Mouse (Mus musculus): ENCODE measurements around the gene Gpc5. TPM values are rescaled to one million over a fixed set of nuclear protein-coding genes. Genes with fewer than 3 reads are reported as not detected.

Gene Gpc5
- polyA plus RNA-seq, 1 experiment from 2014 or later: 2.1 TPM

- 85% methylated on average over 2 of the region's 2 CpGs for WGBS
Observed at GRCm38 (mm10) chr14:116308541-116308940, 1216.5 kb downstream of the Gpc5 start.

DNA sequence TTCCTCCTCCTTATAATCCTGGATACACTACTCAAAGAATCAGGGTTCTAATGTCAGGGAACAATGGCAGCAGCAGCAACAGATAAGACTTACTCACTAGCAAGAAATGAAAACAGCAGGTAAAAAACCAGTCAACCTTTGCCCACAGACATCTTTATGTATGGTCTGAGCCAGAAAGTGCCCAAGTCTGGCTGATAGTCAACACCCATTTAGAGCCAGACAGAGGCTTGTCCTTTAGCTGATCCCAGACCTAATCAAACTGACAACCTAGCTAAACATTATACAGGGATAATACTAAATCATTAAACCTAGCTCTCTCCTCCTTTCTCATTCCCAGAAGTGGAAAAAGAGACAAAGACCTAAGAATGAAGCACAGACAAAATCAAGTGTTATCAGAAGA is 1225.5 kb downstream of the Gpc5 start:
- H3K9ac ChIP-seq (replicated peaks): no peak overlapping the region
- no peak overlapping the region for H3K27ac ChIP-seq (replicated peaks)

More at GRCm38 (mm10) chr14:116308541-116308940, 1216.5 kb downstream of the Gpc5 start:
- ATAC-seq (replicated peaks): no peak
- Histone ChIP-seq H3K4me3 (no peak overlapping the region), H3K9me3 (no peaks in the 10 kb centered on the region), H3K27ac (replicated peaks) (no peak overlapping the region), H3K9ac (replicated peaks) (no peak overlapping the region), H3K36me3 (no peaks in the 10 kb centered on the region), H3K4me1 (no peaks in the 10 kb centered on the region), H3K27me3 (no peaks in the 10 kb centered on the region), H3K4me2 (replicated peaks) (no peak overlapping the region)

DNA sequence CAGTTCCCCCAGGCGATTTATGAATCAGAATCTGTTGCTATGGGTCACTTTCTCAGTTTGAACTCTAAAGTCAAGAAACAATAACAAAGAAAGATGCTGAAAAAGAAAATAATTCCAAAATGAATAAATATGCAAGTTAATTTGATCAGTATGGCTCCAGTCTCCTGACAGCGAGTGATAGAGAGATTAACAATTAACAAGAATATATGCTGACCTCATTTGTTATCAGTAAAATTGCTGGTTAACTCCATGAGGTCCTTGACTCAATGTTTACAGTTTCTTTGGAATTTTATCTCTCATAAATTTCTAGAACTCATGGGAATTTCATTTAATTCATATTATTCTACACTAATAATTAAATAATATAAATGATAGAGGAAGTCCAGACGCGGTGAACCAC is 1244.2 kb downstream of the Gpc5 start:
- Histone ChIP-seq H3K27me3 (no peaks in the 10 kb centered on the region), H3K4me3 (no peak overlapping the region), H3K4me2 (replicated peaks) (no peak overlapping the region), H3K36me3 (no peaks in the 10 kb centered on the region), H3K4me1 (no peaks in the 10 kb centered on the region), H3K9ac (replicated peaks) (no peak overlapping the region), H3K9me3 (no peaks in the 10 kb centered on the region), H3K27ac (replicated peaks) (no peak overlapping the region)
- no peak for ATAC-seq (replicated peaks)
- 94% methylated on average over 4 of the region's 4 CpGs for WGBS

More for the DNA sequence above, 1225.5 kb downstream of the Gpc5 start:
- no peak overlapping the region for H3K4me3 ChIP-seq
- H3K9me3 ChIP-seq: no peaks in the 10 kb centered on the region
- no peaks in the 10 kb centered on the region for H3K27me3 ChIP-seq
- H3K4me1 ChIP-seq: no peaks in the 10 kb centered on the region
- no peak overlapping the region for H3K4me2 ChIP-seq (replicated peaks)
- ATAC-seq (replicated peaks): no peak
- no peaks in the 10 kb centered on the region for H3K36me3 ChIP-seq

GRCm38 (mm10) chr14:116338395-116338794 is 1246.4 kb downstream of the Gpc5 start:
- Histone ChIP-seq H3K4me2 (replicated peaks) (no peak overlapping the region), H3K4me1 (no peaks in the 10 kb centered on the region), H3K27ac (replicated peaks) (no peak overlapping the region), H3K27me3 (no peaks in the 10 kb centered on the region), H3K9ac (replicated peaks) (no peak overlapping the region), H3K4me3 (no peak overlapping the region), H3K36me3 (no peaks in the 10 kb centered on the region), H3K9me3 (no peaks in the 10 kb centered on the region)
- WGBS: 89% methylated on average over 3 of the region's 3 CpGs
- no peak for ATAC-seq (replicated peaks)

DNA sequence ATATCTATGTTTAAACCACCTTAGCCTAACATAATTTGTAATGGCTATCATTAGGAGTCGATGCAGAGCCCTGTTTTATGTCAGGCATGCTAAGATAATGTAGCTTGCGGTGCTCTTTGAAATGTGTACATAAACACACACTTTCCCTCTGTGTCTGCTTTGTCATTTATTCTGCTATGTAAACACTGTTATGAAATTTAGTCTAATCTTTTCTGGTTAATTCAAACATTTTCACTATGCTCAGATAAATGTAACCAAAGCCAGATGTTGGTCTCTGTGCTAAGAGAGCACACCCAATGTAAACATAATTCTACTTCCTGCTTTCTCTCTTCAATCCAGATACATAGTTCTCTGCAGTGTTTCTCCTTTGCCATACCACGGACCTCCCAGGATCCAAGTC is 1256.5 kb downstream of the Gpc5 start:
- H3K4me1 ChIP-seq: no peaks in the 10 kb centered on the region
- 83% methylated on average over 3 of the region's 3 CpGs for WGBS
- H3K27ac ChIP-seq (replicated peaks): no peak overlapping the region
- H3K9ac ChIP-seq (replicated peaks): no peak overlapping the region
- no peaks in the 10 kb centered on the region for H3K27me3 ChIP-seq
- H3K36me3 ChIP-seq: no peaks in the 10 kb centered on the region
- no peak overlapping the region for H3K4me2 ChIP-seq (replicated peaks)
- no peak for ATAC-seq (replicated peaks)
- no peak overlapping the region for H3K4me3 ChIP-seq
- no peaks in the 10 kb centered on the region for H3K9me3 ChIP-seq

DNA sequence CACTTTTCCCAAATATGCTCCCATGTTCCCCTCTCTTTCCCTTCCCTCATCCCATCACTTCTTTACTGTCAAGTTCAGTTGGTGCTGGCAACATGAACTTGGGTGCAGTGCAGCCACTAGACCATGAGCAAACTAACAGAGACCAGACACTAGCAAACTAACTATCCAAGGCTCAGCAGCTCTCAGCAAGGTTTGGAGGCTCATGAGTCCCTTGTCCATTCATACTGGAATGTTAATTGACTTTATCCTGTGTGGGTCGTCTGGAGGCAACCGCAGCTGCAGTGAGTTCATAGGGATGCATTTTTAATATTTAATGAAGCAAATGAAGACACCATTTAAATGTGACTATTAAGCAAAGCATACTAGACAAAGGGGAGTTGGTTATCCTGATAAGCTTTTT is 1292.6 kb downstream of the Gpc5 start:
- Histone ChIP-seq H3K4me3 (no peak overlapping the region), H3K4me2 (replicated peaks) (no peak overlapping the region), H3K27me3 (no peaks in the 10 kb centered on the region), H3K4me1 (no peaks in the 10 kb centered on the region), H3K9ac (replicated peaks) (no peak overlapping the region), H3K9me3 (no peaks in the 10 kb centered on the region), H3K27ac (replicated peaks) (no peak overlapping the region), H3K36me3 (no peaks in the 10 kb centered on the region)
- no peak for ATAC-seq (replicated peaks)
- 43% methylated on average over 2 of the region's 2 CpGs for WGBS

DNA sequence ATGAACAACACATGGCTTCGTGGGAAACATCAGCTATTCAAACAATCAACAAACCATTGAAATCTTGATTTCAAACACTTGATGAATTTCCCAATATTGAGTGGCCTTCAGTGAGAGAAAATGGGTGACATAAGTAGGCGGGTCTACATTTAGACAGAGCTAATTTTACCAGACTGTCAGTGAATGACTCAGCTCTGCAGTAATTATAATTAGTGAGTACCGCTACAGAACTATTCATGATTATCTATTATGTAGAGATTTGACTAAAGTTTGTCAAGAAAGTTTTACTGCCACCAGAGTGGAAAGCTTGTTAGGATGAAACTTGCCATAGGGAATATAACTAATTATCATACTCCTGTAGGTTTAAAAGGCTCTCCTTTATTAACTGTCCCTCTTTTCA is 1323.5 kb downstream of the Gpc5 start:
- ATAC-seq (replicated peaks): no peak
- Histone ChIP-seq H3K27ac (replicated peaks) (no peak overlapping the region), H3K27me3 (no peaks in the 10 kb centered on the region), H3K4me3 (no peak overlapping the region), H3K36me3 (no peaks in the 10 kb centered on the region), H3K4me2 (replicated peaks) (no peak overlapping the region), H3K9ac (replicated peaks) (no peak overlapping the region), H3K9me3 (no peaks in the 10 kb centered on the region), H3K4me1 (no peaks in the 10 kb centered on the region)
- 60% methylated on average over 3 of the region's 3 CpGs for WGBS

DNA sequence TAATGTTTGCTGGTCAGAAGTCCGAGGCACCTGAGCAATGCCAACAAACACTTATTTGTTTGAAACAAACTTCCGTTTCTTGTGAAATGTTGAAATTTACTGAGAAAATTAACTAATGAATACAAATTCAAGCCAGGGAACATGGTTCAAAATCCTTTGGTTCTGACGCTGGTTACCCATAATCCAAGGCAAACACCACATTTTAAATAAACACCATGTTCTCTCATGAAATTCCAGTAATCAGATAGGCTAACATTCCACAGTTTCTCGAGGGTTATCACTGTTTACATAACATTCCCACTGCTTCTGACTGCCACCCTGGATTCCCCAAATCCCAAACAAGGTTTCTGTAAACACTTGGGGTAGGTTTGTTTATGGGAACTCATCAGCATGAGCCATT is 1356.2 kb downstream of the Gpc5 start:
- Histone ChIP-seq H3K4me1 (no peaks in the 10 kb centered on the region), H3K4me3 (no peak overlapping the region), H3K36me3 (no peaks in the 10 kb centered on the region), H3K27me3 (no peaks in the 10 kb centered on the region), H3K9ac (replicated peaks) (no peak overlapping the region), H3K4me2 (replicated peaks) (no peak overlapping the region), H3K27ac (replicated peaks) (no peak overlapping the region), H3K9me3 (no peaks in the 10 kb centered on the region)
- 81% methylated on average over 4 of the region's 4 CpGs for WGBS
- ATAC-seq (replicated peaks): no peak

DNA sequence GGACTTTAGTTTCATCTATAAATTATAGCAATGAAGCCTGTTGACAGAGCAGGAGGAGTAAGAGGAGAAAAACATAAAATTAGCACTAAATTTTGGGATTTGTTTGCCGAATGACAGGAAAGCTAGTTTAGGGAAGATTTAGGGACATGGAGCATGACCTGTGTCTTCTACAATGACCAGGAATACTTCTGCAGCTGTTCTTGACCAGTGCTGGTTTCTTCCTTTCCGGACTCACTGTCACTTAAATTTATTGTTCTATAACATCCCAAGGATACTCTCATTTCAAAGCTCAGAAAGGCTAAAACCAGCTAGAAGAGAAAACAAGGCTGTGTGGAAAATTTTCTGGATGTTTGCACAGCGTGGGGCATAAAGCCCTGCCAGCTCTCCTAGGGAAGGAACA is 1361.3 kb downstream of the Gpc5 start:
- Histone ChIP-seq H3K9ac (replicated peaks) (no peak overlapping the region), H3K27ac (replicated peaks) (no peak overlapping the region), H3K9me3 (no peaks in the 10 kb centered on the region), H3K4me2 (replicated peaks) (no peak overlapping the region), H3K4me1 (no peaks in the 10 kb centered on the region), H3K27me3 (no peaks in the 10 kb centered on the region), H3K4me3 (no peak overlapping the region), H3K36me3 (no peaks in the 10 kb centered on the region)
- WGBS: 82% methylated on average over 3 of the region's 3 CpGs
- no peak for ATAC-seq (replicated peaks)

- Histone ChIP-seq H3K27me3 (no peaks in the 10 kb centered on the region), H3K9me3 (no peaks in the 10 kb centered on the region), H3K27ac (replicated peaks) (no peak overlapping the region), H3K4me2 (replicated peaks) (no peak overlapping the region), H3K4me1 (no peaks in the 10 kb centered on the region), H3K9ac (replicated peaks) (no peak overlapping the region), H3K4me3 (no peak overlapping the region), H3K36me3 (no peaks in the 10 kb centered on the region)
- no peak for ATAC-seq (replicated peaks)
- 56% methylated on average over 4 of the region's 4 CpGs for WGBS
Observed at GRCm38 (mm10) chr14:116456211-116456610, 1364.2 kb downstream of the Gpc5 start.

- Histone ChIP-seq H3K4me2 (replicated peaks) (no peak overlapping the region), H3K9me3 (no peaks in the 10 kb centered on the region), H3K36me3 (no peaks in the 10 kb centered on the region), H3K4me3 (no peak overlapping the region), H3K27ac (replicated peaks) (no peak overlapping the region), H3K4me1 (no peaks in the 10 kb centered on the region), H3K27me3 (no peaks in the 10 kb centered on the region), H3K9ac (replicated peaks) (no peak overlapping the region)
- WGBS: 90% methylated on average over 8 of the region's 8 CpGs
- ATAC-seq (replicated peaks): no peak
Observed at GRCm38 (mm10) chr14:116473378-116474179, 1381.6 kb downstream of the Gpc5 start.

- no peak overlapping the region for H3K4me3 ChIP-seq
- H3K36me3 ChIP-seq: no peaks in the 10 kb centered on the region
- WGBS: 53% methylated on average over 1 of the region's 1 CpGs
- no peak overlapping the region for H3K9ac ChIP-seq (replicated peaks)
- H3K9me3 ChIP-seq: no peaks in the 10 kb centered on the region
- H3K27me3 ChIP-seq: no peaks in the 10 kb centered on the region
- no peak for ATAC-seq (replicated peaks)
- no peak overlapping the region for H3K4me2 ChIP-seq (replicated peaks)
- H3K4me1 ChIP-seq: no peaks in the 10 kb centered on the region
- H3K27ac ChIP-seq (replicated peaks): no peak overlapping the region
Observed at GRCm38 (mm10) chr14:116494285-116494850, 1402.4 kb downstream of the Gpc5 start.

- no peak overlapping the region for H3K4me3 ChIP-seq
- H3K9ac ChIP-seq (replicated peaks): no peak overlapping the region
- H3K4me2 ChIP-seq (replicated peaks): no peak overlapping the region
- 75% methylated on average over 3 of the region's 3 CpGs for WGBS
- no peaks in the 10 kb centered on the region for H3K36me3 ChIP-seq
- H3K27ac ChIP-seq (replicated peaks): no peak overlapping the region
- peak; percentile 63; the same call in 1 of the 2 replicates for ATAC-seq (replicated peaks)
- no peaks in the 10 kb centered on the region for H3K9me3 ChIP-seq
- no peaks in the 10 kb centered on the region for H3K4me1 ChIP-seq
- no peaks in the 10 kb centered on the region for H3K27me3 ChIP-seq
Observed at GRCm38 (mm10) chr14:116538216-116538615, 1446.2 kb downstream of the Gpc5 start.
